Mouse (Mus musculus) olfactory bulb, adult 2 months (tissue): ENCODE measurements at regions not wholly inside any gene's neighbourhood (a gene's known extent, or its start where the extent isn't known, plus 50 kb on each side); places are given as distances from the start of the nearest gene placed in this dataset.

Source experiments
- CTCF ChIP-seq: fragments of 200-500 bp; IDR thresholded peaks from 2 replicates; pipeline ENCODE4 v1.5.1; 2012; ENCODE audit warnings: low read depth, mild to moderate bottlenecking, low read length, moderate library complexity; ENCODE audit not compliant: insufficient read depth
- POLR2A ChIP-seq: fragments of 200-500 bp; IDR thresholded peaks from 2 replicates; pipeline ENCODE4 v1.6.1; 2012; ENCODE audit warnings: mild to moderate bottlenecking, low read depth, low read length, moderate library complexity; ENCODE audit not compliant: insufficient read depth

GRCm38 (mm10) chr15:61713953-61714352, 791.1 kb upstream of the A1bg start:
- TF ChIP-seq CTCF (no peak), POLR2A (no peak)
